Comparison of ENCODE assay signal across 13 mouse cellular contexts in genomic region chr3:38613706-38614105, GRCm38 (mm10).
DNase-seq lines count a peak whose midpoint lies in the region; ATAC-seq and TF ChIP-seq lines count a peak whose summit lies in the region.
"Had no signal": no experiment of that assay in that cellular context is flagged by ENCODE, and none has a peak within 500 bp of the region (broad histone marks: within the 10 kb centered on the region; RNA-seq: fewer than 3 reads in every experiment).

No protein-coding gene starts in this region.

- H3K27ac ChIP-seq in liver, postnatal 0 days (ENCODE audit: low read depth) = no peak overlapping the region
- H3K27ac ChIP-seq in liver, embryonic 11.5 days (ENCODE audit: low read depth, low read length) = no peak overlapping the region

- H3K4me1 ChIP-seq in liver, postnatal 0 days (ENCODE audit: insufficient read depth) = no peaks in the 10 kb centered on the region
- no peaks in the 10 kb centered on the region for H3K4me1 ChIP-seq in liver, embryonic 11.5 days (replicated peaks; ENCODE audit: control insufficient read depth, insufficient read depth, low read length)
- H3K4me1 ChIP-seq: megakaryocyte, embryonic 14.5 days had no signal

- H3K36me3 ChIP-seq in liver, postnatal 0 days (replicated peaks; ENCODE audit: insufficient read depth, low read length) = no peaks in the 10 kb centered on the region
- no peaks in the 10 kb centered on the region for H3K36me3 ChIP-seq in liver, embryonic 11.5 days (ENCODE audit: control insufficient read depth, insufficient read depth, low read length)

- TF ChIP-seq EP300 in liver, postnatal 0 days (IDR thresholded peaks at IDR 0.05; ENCODE audit: low read depth) = no peak

- DNase-seq in heart, adult 11 months = peak; percentile 13
- no peak for DNase-seq in heart, postnatal 10 days
- no peak for DNase-seq in liver, postnatal 0 days
- DNase-seq in liver, embryonic 11.5 days (ENCODE audit: low spot score) = no peak
- peak; percentile 39 for DNase-seq in R1 (ENCODE audit: low read depth, low spot score)
- DNase-seq in thymus, postnatal 0 days (ENCODE audit: low spot score) = peak; percentile 25
- no peak for DNase-seq in adrenal gland, adult 2 months
- DNase-seq: B cell, adult 2 months; cerebellum, adult 18-20 months; right cerebral cortex, postnatal 25 days had no signal

- no peak overlapping the region for H3K9ac ChIP-seq in liver, postnatal 0 days (replicated peaks)
- H3K9ac ChIP-seq in liver, embryonic 11.5 days (ENCODE audit: low read depth, low read length) = no peak overlapping the region

- no peak overlapping the region for H3K4me3 ChIP-seq in liver, postnatal 0 days (ENCODE audit: low read depth, low read length)
- no peak overlapping the region for H3K4me3 ChIP-seq in liver, embryonic 11.5 days (ENCODE audit: low read depth, low read length)
- H3K4me3 ChIP-seq: erythroblast, embryonic 14.5 days; megakaryocyte, embryonic 14.5 days had no signal

- no peaks in the 10 kb centered on the region for H3K9me3 ChIP-seq in liver, postnatal 0 days (ENCODE audit: low read length)
- H3K9me3 ChIP-seq in liver, embryonic 11.5 days (ENCODE audit: control insufficient read depth, low read length) = no peaks in the 10 kb centered on the region

- 68% methylated on average over 6 of the region's 6 CpGs for WGBS in liver, postnatal 0 days (ENCODE audit: insufficient replicate concordance)
- WGBS in liver, embryonic 11.5 days = 70% methylated on average over 6 of the region's 6 CpGs

- peak; percentile 49 for TF ChIP-seq CTCF in liver, postnatal 0 days (IDR thresholded peaks at IDR 0.05; ENCODE audit: low read depth)

- intact Hi-C loops in heart, postnatal 10 days (cut with DNase I) = no loop called here

- no peak overlapping the region for H3K4me2 ChIP-seq in liver, postnatal 0 days (ENCODE audit: low read depth, low read length)
- no peak overlapping the region for H3K4me2 ChIP-seq in liver, embryonic 11.5 days

- H3K27me3 ChIP-seq in liver, postnatal 0 days (ENCODE audit: insufficient read depth, low read length) = no peaks in the 10 kb centered on the region
- no peaks in the 10 kb centered on the region for H3K27me3 ChIP-seq in liver, embryonic 11.5 days (replicated peaks; ENCODE audit: control insufficient read depth, insufficient read depth, low read length)
- H3K27me3 ChIP-seq: megakaryocyte, embryonic 14.5 days had no signal

- ATAC-seq in liver, postnatal 0 days = no peak
- ATAC-seq in liver, embryonic 11.5 days (replicated peaks; ENCODE audit: low FRiP score) = no peak
- no peak for ATAC-seq in activated CD4-positive, CD25-positive, alpha-beta regulatory T cell, adult 4 months

Comparison
In these comparisons a context has a peak if more than half of its experiments do, and no peak if none do; other contexts are left out.
1. DNase-seq: peak in heart, adult 11 months (single experiment), R1 (single experiment) and thymus, postnatal 0 days (single experiment); none in heart, postnatal 10 days (0 of 2), liver, postnatal 0 days (single experiment), liver, embryonic 11.5 days (single experiment) and adrenal gland, adult 2 months (single experiment).